Mouse (Mus musculus) ES-E14 (cell line): ENCODE results near the gene Irs3.

Source experiments
- CHD2 ChIP-seq: IDR thresholded peaks from 2 replicates; pipeline ENCODE4 v1.6.1; 2014; ENCODE audit warnings: mild to moderate bottlenecking, low read depth, low read length, inconsistent platforms
- ZC3H11A ChIP-seq: IDR thresholded peaks from 2 replicates; pipeline ENCODE4 v1.6.1; 2012; ENCODE audit warnings: low read depth, mild to moderate bottlenecking, inconsistent platforms, low read length, borderline replicate concordance
- ZNF384 ChIP-seq: IDR thresholded peaks from 2 replicates; pipeline ENCODE4 v1.6.1; 2012; ENCODE audit warnings: low read depth, low read length, inconsistent platforms

DNA sequence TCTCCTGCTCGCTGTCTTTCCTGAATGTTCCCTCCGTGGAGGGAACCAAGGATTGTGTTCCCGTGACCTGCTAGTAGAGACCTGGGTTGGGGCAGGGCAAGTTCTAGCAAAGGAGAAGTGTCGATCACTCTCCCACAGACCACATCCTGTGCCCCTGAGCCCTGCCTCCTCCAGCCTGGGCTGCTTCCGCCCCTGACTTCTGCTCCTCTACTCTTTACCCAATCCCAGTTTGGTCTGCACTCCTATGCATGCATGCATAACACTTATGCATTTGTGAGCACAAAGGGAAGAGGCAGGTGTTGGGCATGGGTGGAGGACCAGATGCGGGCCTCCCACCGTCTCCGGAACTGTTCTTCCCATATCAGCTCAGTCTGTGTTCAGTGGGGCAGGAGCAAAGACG, 14.3 kb downstream of the Irs3 start:
- no peak for TF ChIP-seq CHD2
- TF ChIP-seq ZC3H11A: no peak
- no peak for TF ChIP-seq ZNF384
